Mouse (Mus musculus): ENCODE data around the gene Pcca. TPM values are rescaled to one million over a fixed set of nuclear protein-coding genes. Genes with fewer than 3 reads are reported as not detected.

Gene Pcca
- polyA plus RNA-seq (2012; rRNA removed), result 32.0 and 34.8 TPM in 2 replicates

DNA sequence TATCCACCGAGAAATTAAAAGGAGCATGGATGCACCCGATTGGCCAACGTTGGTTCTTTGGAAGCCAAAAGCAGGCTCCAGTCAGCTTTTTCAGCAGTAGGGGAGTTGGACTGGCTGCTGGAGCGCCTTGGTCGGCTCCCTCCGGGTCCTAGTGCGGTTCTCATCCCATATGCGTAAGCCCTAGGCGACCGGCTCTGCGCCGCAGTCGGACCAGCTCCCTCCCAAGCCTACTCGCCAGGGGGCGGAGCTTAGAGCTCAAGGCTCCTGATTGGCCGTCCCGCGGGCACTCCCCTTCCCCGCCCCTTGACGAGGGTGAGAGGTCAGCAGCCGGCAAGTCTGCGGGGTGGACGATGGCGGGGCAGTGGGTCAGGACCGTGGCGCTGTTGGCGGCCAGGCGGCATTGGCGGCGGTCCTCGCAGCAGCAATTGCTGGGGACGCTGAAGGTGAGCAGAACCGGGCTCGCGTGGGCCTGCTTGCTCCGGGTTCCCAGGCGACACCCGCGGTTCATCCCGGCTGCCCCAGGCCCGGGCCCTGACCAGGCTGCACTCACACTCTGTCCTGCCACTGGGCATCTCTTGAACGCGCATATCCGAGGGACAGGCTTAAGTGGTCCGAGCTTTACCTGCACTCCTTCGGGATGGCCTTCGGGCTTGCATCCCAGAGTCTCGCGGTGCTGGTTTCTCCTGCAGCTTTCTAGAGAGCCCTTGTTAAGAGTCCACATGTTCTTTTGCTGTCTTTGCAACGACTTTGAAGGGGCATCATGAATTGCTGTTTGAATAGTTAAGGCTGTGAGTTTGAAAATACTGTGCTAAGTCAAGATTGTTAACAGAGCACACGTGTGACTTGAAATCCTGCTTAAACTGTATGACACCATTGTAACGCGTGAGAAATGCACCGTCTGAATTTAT, at the start of gene Pcca:
Pcca (plus strand) TSS at position 308 of the 908 bp plus-strand sequence.
- DNase-seq (ENCODE audit: extremely low spot score in 1 of 2, low spot score in 1 of 2), result peak; percentile 96 to 97

- DNase-seq (ENCODE audit: extremely low spot score in 1 of 2, low spot score in 1 of 2), result no peak
Observed at GRCm38 (mm10) chr14:122484458-122484843, 49.7 kb upstream of the Pcca start.

- DNase-seq (ENCODE audit: extremely low spot score in 1 of 2, low spot score in 1 of 2), result no peak
Observed at GRCm38 (mm10) chr14:122484844-122485551, 49.1 kb upstream of the Pcca start.

GRCm38 (mm10) chr14:122485635-122486181, 48.4 kb upstream of the Pcca start:
- no peak for DNase-seq (ENCODE audit: extremely low spot score in 1 of 2, low spot score in 1 of 2)

GRCm38 (mm10) chr14:122486611-122487010, 47.5 kb upstream of the Pcca start:
- DNase-seq (ENCODE audit: extremely low spot score in 1 of 2, low spot score in 1 of 2), result no peak

DNA sequence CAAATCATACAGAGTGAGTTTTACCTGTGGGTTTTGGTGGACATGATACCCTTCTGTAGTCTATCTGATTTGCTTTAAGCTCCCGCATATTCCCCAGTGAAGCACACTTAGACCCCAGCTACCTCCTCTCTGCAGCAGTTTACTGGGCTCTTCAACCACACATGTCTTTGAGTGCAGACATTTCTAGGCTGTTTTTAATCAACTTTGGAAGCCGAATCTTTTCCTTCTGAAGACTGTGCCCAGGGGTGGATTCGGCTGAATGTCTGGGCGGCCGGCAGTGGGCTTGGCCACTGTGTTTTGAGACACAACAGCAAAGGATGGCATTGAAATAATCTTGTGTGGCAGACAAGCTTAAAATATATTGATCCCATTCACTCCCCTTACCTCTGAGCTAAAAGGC, 46.8 kb upstream of the Pcca start:
- no peak for DNase-seq (ENCODE audit: extremely low spot score in 1 of 2, low spot score in 1 of 2)

DNA sequence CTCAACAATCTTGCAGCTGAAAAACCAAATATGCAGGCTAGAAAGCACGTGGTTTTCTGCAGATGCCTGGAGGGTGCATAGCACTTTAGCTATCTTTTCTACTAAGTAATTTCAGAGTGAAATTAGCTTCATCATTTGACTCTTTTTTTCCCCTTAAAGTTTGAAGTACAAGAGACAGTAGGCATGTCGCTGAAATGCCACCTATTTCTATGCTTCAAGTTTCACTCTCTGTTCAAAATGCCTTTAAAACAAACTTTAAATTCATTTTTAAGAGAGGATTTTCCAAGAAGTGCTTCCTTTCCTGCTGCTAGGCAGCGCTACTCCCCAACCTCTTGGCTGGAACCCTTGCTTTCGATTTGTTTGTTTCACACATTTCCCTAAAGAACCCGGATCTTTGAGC, 45.1 kb upstream of the Pcca start:
- DNase-seq (ENCODE audit: extremely low spot score in 1 of 2, low spot score in 1 of 2), result no peak

DNA sequence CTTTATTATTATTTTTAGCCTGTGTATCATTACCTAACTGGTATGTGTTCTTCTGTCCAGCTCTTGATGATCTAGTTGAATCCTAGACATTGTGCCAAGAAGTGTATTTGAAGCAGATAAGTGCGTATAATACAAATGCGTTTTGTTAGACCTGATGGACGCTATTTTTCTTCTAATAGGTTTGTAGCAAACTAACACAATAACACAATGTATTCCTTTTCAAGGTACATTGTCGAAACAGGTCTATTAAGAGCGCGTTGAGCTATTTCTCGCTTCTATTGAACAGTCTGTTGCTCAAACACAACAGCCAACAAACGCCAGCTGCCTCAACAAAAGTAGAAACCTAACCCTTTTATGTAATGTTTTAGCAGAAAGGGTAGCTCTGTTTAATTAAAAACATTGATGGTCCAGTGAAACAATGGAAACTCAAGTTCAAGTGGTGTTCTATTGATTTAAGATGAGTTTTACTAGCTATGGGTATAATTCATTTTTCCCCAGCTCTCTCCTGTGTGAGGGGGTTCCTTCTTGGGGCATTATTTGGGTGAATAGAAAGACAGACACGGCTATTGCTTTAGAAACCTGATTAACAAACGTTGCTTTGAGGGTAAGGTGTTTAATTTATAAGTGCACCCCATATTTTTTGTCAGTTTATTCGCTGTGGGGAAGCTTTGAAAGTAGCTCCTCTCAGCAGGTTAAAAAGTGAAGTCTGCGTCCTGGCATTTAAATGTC, 44.3 kb upstream of the Pcca start:
- no peak for DNase-seq (ENCODE audit: extremely low spot score in 1 of 2, low spot score in 1 of 2)

DNA sequence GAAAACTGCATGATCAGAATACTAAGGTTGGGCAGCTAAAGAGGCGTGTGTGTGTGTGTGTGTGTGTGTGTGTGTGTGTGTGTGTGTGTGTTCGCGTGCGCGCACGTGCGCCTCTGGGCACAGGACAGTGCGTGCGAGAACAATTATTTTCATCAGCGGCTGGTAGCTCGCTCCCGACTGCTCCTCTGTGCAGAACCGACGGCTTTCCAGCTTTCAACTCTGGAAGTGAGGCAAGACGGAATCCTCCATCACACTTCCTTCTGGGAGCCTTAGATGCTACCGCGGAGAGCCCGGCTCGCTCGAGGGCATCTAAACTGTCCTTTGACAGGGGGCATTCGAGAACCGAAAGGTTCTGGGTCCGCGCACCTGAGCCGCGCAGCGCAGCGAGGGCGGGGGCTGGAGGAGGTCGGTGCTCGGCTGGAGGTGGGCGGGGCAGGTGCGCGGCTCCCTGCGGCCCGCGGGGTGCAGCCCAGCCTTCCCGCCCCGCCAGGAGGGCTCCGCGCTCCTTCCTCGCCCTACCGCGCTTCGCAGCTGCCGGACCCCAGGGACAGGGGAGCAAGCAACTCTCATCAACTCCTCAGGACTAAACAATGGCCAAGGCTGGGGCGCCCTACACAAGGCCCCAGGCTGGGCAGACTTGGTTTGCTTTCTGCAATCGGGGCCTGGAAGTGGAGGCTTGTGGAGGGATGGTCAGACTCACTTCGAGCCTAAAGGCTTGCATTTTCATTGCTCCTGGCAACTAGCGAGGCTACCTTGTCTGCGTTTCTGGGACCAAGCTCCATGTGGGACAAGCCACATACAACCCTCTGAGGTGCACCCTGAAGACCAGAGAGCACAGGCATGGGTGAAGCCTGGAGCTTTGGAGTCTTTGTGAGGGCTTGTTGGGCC, 43.4 kb upstream of the Pcca start, which contains the start of gene Gm10837:
Gm10837 (plus strand) TSS at position 146 of the 888 bp plus-strand sequence.
- no peak for DNase-seq (ENCODE audit: extremely low spot score in 1 of 2, low spot score in 1 of 2)

- DNase-seq (ENCODE audit: extremely low spot score in 1 of 2, low spot score in 1 of 2), result no peak
Observed at GRCm38 (mm10) chr14:122491521-122491920, 42.6 kb upstream of the Pcca start.

DNA sequence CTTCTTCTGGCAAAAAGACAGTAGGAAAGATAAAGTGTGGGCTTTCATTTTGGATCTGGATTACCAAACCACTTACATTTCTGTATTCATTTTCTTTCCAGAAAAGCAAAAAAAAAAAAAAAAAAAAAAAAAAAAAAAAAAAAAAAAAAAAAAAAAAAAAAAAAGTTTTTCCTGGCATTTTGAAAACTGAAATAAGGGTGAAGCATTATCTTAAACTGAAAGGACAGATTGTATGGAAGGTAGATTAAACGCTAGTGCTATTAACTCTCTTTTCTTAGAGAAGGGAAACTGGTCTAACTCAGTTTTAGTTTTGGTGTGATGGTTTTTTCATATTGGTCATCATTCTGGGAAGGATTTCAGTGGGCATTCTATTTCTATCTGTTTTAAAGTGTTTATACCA, 42.1 kb upstream of the Pcca start:
- DNase-seq (ENCODE audit: extremely low spot score in 1 of 2, low spot score in 1 of 2), result no peak

DNA sequence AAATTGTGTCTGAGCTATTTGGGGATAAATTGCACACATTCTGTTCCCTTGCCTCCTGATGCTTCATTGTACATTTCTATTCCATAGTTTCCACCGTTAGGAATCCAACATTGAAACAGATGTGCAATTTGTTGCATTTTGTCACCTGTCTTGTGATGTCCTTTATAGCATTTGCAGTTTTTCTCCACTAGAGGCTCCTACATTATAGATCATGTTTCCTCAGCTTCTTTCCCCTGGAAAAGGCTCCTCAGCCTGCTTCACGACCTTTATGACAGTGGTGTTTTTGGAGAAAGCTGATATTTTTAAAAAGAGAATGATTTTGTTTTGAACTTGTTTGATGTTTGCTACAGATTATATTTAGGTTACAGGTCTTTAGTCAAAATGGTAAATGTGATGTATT, 25.1 kb upstream of the Pcca start:
- DNase-seq (ENCODE audit: extremely low spot score in 1 of 2, low spot score in 1 of 2), result peak in 1 of 2 experiments; percentile 29

DNA sequence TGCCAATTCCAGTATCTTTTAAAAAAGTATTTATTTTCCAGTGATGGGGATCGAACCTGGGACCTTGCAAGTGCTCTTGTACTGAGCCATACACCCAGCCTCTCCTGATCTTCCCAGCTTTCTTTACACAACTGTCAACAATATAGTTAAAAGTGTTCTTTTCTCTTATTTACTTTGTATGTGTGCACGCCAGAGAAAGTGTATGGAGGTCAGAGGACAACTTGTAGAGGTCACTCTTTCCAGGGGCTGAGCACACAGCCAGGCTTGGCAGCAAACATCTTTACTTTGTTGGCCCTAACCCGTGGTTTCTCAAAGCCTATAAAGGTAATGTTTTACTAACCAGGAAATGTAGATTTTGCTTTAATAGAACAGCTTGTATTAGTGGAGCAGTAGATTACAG, 22.6 kb upstream of the Pcca start:
- no peak for DNase-seq (ENCODE audit: extremely low spot score in 1 of 2, low spot score in 1 of 2)

- no peak for DNase-seq (ENCODE audit: extremely low spot score in 1 of 2, low spot score in 1 of 2)
Observed at GRCm38 (mm10) chr14:122513511-122514036, 20.6 kb upstream of the Pcca start.

DNA sequence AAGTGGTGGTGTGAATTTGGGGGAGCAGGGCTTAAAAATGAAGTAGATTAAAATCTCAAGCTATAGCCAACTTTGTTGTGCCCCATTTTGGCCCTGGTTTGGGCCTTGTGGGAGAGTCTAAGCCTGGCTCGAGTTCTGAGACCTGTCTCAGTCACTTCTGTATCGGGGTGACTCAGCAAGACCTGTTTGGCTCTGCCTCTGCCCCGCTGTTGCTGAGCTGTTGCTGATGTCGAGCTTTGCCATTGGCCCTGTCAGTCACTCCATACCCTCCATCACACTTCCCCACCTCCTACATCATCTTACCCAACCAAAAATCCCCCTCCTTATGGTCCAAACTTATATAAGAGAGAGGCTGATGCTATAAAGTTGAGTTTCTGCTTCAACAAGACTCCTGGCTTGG, 5.6 kb upstream of the Pcca start:
- DNase-seq (ENCODE audit: extremely low spot score in 1 of 2, low spot score in 1 of 2), result no peak

GRCm38 (mm10) chr14:122535986-122536385, 1.9 kb downstream of the Pcca start:
- DNase-seq (ENCODE audit: extremely low spot score in 1 of 2, low spot score in 1 of 2), result no peak

GRCm38 (mm10) chr14:122548421-122548820, 14.3 kb downstream of the Pcca start:
- DNase-seq (ENCODE audit: extremely low spot score in 1 of 2, low spot score in 1 of 2), result no peak

DNA sequence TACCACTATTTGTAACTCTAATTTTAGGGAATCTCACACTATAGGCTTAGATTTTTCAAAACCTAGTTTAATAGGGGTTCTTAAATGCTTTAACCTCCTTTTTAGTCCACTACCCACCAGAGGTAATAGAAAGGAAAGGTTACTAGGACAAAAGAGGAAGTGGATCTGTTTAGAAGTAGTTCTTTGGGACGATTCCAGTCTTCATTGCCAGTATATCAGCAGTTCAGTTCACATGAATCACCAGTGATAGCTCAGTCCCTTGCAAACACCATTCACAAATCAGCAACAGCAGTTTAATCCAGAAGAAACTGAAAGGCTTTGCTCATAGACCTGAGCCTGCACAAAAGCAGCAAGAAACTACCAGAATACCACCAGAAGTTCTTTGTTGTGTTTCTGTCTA, 14.8 kb downstream of the Pcca start:
- DNase-seq (ENCODE audit: extremely low spot score in 1 of 2, low spot score in 1 of 2), result no peak

DNA sequence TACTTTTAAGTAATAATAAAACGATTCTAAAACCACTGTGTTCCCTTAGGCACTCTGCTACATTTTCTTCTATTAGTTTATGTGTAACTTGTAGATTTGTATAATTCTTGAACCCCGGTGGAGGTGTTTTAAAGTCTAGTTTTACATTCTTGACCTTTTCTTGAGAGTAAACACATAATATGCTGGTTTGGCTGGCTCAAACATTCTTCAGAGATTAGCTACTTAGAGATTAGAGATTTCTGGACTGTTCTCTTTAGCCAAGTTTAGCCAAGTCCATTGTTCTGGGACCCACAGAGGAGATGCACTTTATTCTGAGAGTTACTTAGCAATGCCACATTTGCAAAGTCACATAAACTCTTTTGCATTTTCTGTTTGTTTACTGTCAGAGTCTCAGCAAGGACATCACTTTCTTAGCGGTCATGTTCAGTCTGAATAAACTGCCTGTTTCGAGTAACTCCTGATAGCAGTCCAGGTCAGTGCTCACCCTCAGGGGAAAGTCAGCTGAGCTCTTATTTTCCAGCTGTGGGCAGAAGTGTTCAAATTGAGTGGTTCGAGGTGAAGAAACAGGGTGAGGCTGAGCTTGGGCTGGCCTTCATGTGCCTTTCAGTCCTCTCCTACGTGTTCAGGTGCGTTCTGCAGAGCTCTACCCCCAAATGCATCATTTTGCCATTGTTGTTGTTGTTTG, 18.8 kb downstream of the Pcca start:
- DNase-seq (ENCODE audit: extremely low spot score in 1 of 2, low spot score in 1 of 2), result no peak
